ENCODE assay signal across 21 mouse cellular contexts in the genomic region with DNA sequence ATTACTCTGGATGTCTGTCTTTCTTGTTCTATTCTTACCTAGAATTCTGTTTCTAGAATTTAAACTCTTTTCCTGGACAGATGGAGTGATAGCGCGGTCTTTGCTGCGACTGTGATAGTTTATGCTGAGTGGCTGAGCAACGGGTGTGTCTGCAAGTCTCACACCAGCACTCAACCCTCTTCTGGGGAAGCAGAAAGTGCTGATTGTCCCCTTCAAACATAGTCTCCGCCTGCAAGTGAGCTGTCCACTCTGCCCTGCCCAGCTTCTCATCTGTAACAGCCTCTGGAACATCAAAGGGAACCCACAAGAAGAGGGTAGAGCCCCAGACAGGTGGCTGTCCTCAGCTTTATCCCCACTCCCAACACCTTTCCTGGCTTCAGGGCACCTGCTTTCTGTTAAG.
"Had no signal": no experiment of that assay in that cellular context is flagged by ENCODE, and none has a peak within 500 bp of the region (broad histone marks: within the 10 kb centered on the region; RNA-seq: fewer than 3 reads in every experiment).

No protein-coding gene starts in this region.

- H3K9me3 ChIP-seq: limb, embryonic 10.5 days; limb, embryonic 13.5 days; liver, embryonic 12.5 days; liver, embryonic 15.5 days; midbrain, embryonic 12.5 days; midbrain, embryonic 15.5 days; neural tube, embryonic 12.5 days; neural tube, embryonic 15.5 days; stomach, embryonic 15.5 days had no signal

- DNase-seq: kidney, postnatal 25 days; layer of hippocampus, adult 9-11 months; liver; lung, adult 2 months; lung, postnatal 14 days; lung, postnatal 4 days; retina, postnatal 1 day; right cerebral cortex, postnatal 25 days; spleen, adult 18-20 months; thymus, postnatal 25 days had no signal

- H3K4me1 ChIP-seq: midbrain, embryonic 12.5 days had no signal

- H3K4me2 ChIP-seq: limb, embryonic 13.5 days; liver, embryonic 12.5 days; liver, embryonic 15.5 days; midbrain, embryonic 12.5 days; midbrain, embryonic 15.5 days; neural tube, embryonic 12.5 days; neural tube, embryonic 15.5 days; stomach, embryonic 15.5 days had no signal

- H3K27me3 ChIP-seq: limb, embryonic 13.5 days; liver, embryonic 12.5 days; liver, embryonic 15.5 days; midbrain, embryonic 12.5 days; midbrain, embryonic 15.5 days; neural tube, embryonic 12.5 days; neural tube, embryonic 15.5 days; stomach, embryonic 15.5 days had no signal

- H3K36me3 ChIP-seq: limb, embryonic 10.5 days; limb, embryonic 13.5 days; liver, embryonic 12.5 days; liver, embryonic 15.5 days; midbrain, embryonic 12.5 days; midbrain, embryonic 15.5 days; neural tube, embryonic 12.5 days; neural tube, embryonic 15.5 days; stomach, embryonic 15.5 days had no signal

- H3K4me3 ChIP-seq: layer of hippocampus, adult 2 months; limb, embryonic 10.5 days; limb, embryonic 13.5 days; liver, embryonic 12.5 days; liver, embryonic 15.5 days; midbrain, embryonic 12.5 days; midbrain, embryonic 15.5 days; neural tube, embryonic 12.5 days; neural tube, embryonic 15.5 days; stomach, embryonic 15.5 days had no signal

- H3K9ac ChIP-seq: limb, embryonic 13.5 days; liver, embryonic 12.5 days; liver, embryonic 15.5 days; midbrain, embryonic 12.5 days; midbrain, embryonic 15.5 days; neural tube, embryonic 12.5 days; neural tube, embryonic 15.5 days; stomach, embryonic 15.5 days had no signal

- ATAC-seq: liver, embryonic 12.5 days; midbrain, embryonic 15.5 days had no signal

- H3K27ac ChIP-seq: kidney, postnatal 0 days; layer of hippocampus, adult 2 months; limb, embryonic 10.5 days; limb, embryonic 13.5 days; liver, embryonic 12.5 days; liver, embryonic 15.5 days; midbrain, embryonic 12.5 days; midbrain, embryonic 15.5 days; neural tube, embryonic 12.5 days; neural tube, embryonic 15.5 days; stomach, embryonic 15.5 days had no signal
